Mouse (Mus musculus) thymus, adult 2 months (tissue): ENCODE results near the gene Gm44805.

Source experiments
- CTCF ChIP-seq: fragments of 200-500 bp; IDR thresholded peaks from 2 replicates; pipeline ENCODE4 v1.5.1; 2012; ENCODE audit warnings: mild to moderate bottlenecking, control low read depth, low read length, moderate library complexity, borderline replicate concordance; ENCODE audit not compliant: control insufficient read depth, poor library complexity, insufficient read depth; ENCODE audit errors: extremely low read depth
- POLR2A ChIP-seq: fragments of 200-500 bp; IDR thresholded peaks from 2 replicates; pipeline ENCODE4 v1.6.1; 2012; ENCODE audit warnings: mild to moderate bottlenecking, low read length, control low read depth, moderate library complexity; ENCODE audit not compliant: control insufficient read depth, poor library complexity, insufficient read depth; ENCODE audit errors: extremely low read depth

- TF ChIP-seq CTCF, result no peak
- TF ChIP-seq POLR2A, result no peak
Observed at GRCm38 (mm10) chr7:19632275-19632674, 48.9 kb downstream of the Gm44805 start.
